Mouse (Mus musculus) C2C12 (cell line): ENCODE measurements at regions not wholly inside any gene's neighbourhood (a gene's known extent, or its start where the extent isn't known, plus 50 kb on each side); places are given as distances from the start of the nearest gene placed in this dataset.

Experiments used
- CEBPB ChIP-seq: IDR thresholded peaks from one replicate; pipeline ENCODE4 v1.6.1; 2011; ENCODE audit warnings: low read depth, mild to moderate bottlenecking, control low read depth, moderate library complexity
- CTCF ChIP-seq: IDR thresholded peaks from one replicate; pipeline ENCODE4 v1.5.1; 2011; ENCODE audit not compliant: control insufficient read depth, insufficient read depth, insufficient read length
- FOSL1 ChIP-seq: IDR thresholded peaks from one replicate; pipeline ENCODE4 v1.8.0; 2011; ENCODE audit warnings: mild to moderate bottlenecking, low read length; ENCODE audit not compliant: poor library complexity, insufficient read depth, severe bottlenecking
- USF1 ChIP-seq: IDR thresholded peaks from one replicate; pipeline ENCODE4 v1.6.1; 2011; ENCODE audit warnings: low read depth, mild to moderate bottlenecking, control low read depth, moderate library complexity

- TF ChIP-seq CTCF (no peak), CEBPB (peak; percentile 62), USF1 (no peak), FOSL1 (no peak)
Measured at GRCm38 (mm10) chr1:166803928-166804327, 122.3 kb upstream of the Fmo9 start.
